Mouse (Mus musculus) hindbrain, embryonic 12.5 days (tissue): Measurements from ENCODE around the gene Gfpt1. TPM values are rescaled to one million over a fixed set of nuclear protein-coding genes. Genes with fewer than 3 reads are reported as not detected.

Experiments used
- ATAC-seq: fragments of 200-750 bp; cut with Nextera tagmentation; 2 replicates; pipeline ENCODE4 v1.8.0; 2017; ENCODE audit warnings: moderate TSS enrichment; ENCODE audit not compliant: low FRiP score
- H3K27ac ChIP-seq: fragments of 300-500 bp; sonication (generic); 2 replicates; pipeline ENCODE4 v1.5.1; 2016; ENCODE audit warnings: mild to moderate bottlenecking
- H3K27me3 ChIP-seq: fragments of 300-500 bp; sonication (generic); 2 replicates; pipeline ENCODE4 v1.6.1; 2016; ENCODE audit warnings: mild to moderate bottlenecking
- H3K36me3 ChIP-seq: fragments of 300-500 bp; sonication (generic); 2 replicates; pipeline ENCODE4 v1.6.1; 2016; ENCODE audit warnings: mild to moderate bottlenecking
- H3K4me1 ChIP-seq: fragments of 300-500 bp; sonication (generic); 2 replicates; pipeline ENCODE4 v1.6.1; 2016
- H3K4me2 ChIP-seq: fragments of 300-500 bp; sonication (generic); replicated peaks from 2 replicates; pipeline ENCODE4 v1.6.1; 2016; ENCODE audit warnings: mild to moderate bottlenecking
- H3K4me3 ChIP-seq: fragments of 300-500 bp; sonication (generic); 2 replicates; pipeline ENCODE4 v1.5.1; 2016; ENCODE audit warnings: mild to moderate bottlenecking
- H3K9ac ChIP-seq: fragments of 300-500 bp; sonication (generic); 2 replicates; pipeline ENCODE4 v1.6.1; 2016; ENCODE audit warnings: mild to moderate bottlenecking, moderate library complexity
- H3K9me3 ChIP-seq: fragments of 300-500 bp; sonication (generic); replicated peaks from 2 replicates; pipeline ENCODE4 v1.6.1; 2016; ENCODE audit warnings: mild to moderate bottlenecking
- WGBS: fragments of 180-500 bp; shearing (Covaris S2); methylation state at CpG from one replicate; pipeline ENCODE4 v1.1.7; 2016; 5-methylcytosine and 5-hydroxymethylcytosine counted together
- polyA plus RNA-seq: library from polyadenylated mRNA; unstranded; fragments of >200 nt; fragmentation: Nextera tagmentation; extraction: Ambion mirVana; gene quantifications from 2 replicates; pipeline ENCODE4 v1.2.1, GENCODE M21; 2016

The Gfpt1 gene
- polyA plus RNA-seq: 25.5 and 25.7 TPM in 2 replicates

DNA sequence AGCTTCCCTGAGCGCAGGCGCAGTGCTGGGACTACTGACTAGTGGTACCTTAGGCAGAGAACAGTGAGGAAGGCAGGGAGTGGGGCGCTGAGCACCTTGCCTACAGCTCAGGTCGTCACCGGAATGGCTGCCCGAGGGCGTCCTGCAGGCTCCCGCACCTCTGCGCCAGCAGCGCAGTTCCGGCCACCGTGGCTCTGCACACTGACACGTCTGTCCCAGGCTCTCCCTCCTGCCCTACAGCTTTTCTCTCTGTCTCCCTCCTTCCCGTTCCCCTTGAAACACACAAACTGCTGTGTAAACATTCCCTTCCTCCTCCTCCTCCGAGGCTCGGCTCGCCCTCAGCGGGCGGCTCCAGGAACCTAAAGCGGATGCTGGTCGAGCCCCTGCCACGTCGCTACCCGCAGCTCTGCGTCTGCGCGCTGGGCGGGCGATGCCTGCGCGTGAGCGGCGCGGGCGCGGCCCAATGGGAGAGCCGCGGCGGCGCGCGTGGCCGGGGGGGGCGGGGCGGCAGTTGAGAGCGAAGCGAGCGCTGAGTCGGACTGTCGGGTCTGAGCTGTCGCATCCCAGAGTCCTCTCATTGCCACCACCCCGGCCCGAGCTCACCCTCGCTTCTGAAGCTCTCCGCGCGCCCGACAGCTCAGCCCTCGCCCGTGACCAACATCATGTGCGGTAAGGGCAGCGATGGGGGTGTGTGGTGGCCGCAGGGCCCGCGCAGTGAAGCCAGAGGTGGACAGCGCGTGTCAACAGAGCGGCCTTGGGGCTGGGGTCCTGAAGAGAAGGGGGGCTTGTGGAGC is at the start of gene Gfpt1:
Gfpt1 (plus strand) TSS at position 510 of the 794 bp plus-strand sequence.
- peaks cover 10% of the 10 kb centered on the region for H3K4me1 ChIP-seq
- peak within 1 kb of the TSS; percentile 91 for H3K9ac ChIP-seq
- no peaks in the 10 kb centered on the region for H3K27me3 ChIP-seq
- peak within 1 kb of the TSS; percentile 75 for H3K4me2 ChIP-seq
- no peaks in the 10 kb centered on the region for H3K9me3 ChIP-seq
- peak within 1 kb of the TSS; percentile 98 for H3K27ac ChIP-seq
- under 1% methylated on average over 67 of the region's 68 CpGs for WGBS
- H3K36me3 ChIP-seq: no peaks in the 10 kb centered on the region
- peak within 1 kb of the TSS; percentile 84 for H3K4me3 ChIP-seq
- ATAC-seq: peak; percentile 97

DNA sequence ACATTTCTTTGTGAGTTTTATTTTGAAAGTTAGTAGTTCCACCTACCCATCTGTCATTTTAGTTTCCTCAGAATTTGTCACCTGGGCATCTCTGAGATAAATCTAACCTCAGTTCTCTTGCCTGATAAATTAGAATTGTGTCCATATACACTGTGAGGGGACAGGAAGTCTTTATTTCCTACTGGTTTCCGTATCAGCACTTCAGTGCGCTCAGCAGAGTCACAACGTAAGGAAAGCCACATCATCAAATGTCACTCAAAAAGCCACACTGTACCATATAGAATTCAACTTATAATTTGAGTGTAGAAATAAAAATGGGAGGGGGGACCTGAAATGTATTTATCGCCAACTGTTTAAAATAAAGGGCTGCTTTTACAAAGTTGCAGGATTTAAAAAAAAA is 48.4 kb upstream of the Gfpt1 start:
- 90% methylated on average over 4 of the region's 4 CpGs for WGBS
- Histone ChIP-seq H3K9ac (no peak overlapping the region), H3K27ac (no peak overlapping the region), H3K9me3 (no peaks in the 10 kb centered on the region), H3K4me3 (no peak overlapping the region), H3K4me1 (no peaks in the 10 kb centered on the region), H3K36me3 (peaks cover 27% of the 10 kb centered on the region), H3K4me2 (no peak overlapping the region), H3K27me3 (no peaks in the 10 kb centered on the region)
- ATAC-seq: no peak

DNA sequence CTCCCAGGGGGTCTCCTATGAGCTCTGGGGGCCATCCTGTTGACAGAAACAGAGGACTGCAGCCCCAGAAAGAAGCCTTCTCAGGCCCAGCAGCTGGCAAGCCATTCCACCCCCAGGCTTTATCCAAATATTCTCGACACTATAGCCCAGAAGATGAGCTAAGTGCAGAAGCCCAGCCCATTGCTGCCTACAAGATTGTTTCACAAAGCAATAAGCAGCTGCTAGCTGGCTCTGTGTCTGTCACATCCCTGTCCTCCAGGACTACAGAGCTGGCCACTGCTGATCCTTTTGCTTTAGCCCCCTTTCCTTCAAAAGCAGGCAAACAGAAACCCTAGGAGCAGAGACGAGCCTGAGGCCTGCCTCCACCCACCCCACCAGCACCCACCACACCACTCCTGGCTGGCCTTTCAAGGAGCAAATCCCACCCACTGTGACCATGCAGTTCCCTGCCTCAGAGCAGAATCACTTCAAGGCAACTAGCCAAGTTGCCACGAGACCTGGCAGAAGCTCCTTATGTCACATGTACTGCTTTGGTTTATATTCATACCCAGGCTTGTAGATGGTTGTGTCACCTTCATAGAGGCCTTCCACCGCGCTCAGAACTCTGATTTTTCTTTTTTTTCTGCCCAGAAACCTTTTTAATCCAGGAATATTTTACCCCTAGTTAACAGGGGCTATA is 45.9 kb upstream of the Gfpt1 start:
- WGBS: 85% methylated on average over 5 of the region's 5 CpGs
- Histone ChIP-seq H3K27ac (no peak overlapping the region), H3K4me2 (no peak overlapping the region), H3K36me3 (peaks cover 27% of the 10 kb centered on the region), H3K9ac (no peak overlapping the region), H3K9me3 (no peaks in the 10 kb centered on the region), H3K4me3 (no peak overlapping the region), H3K27me3 (no peaks in the 10 kb centered on the region), H3K4me1 (no peaks in the 10 kb centered on the region)
- ATAC-seq: no peak

DNA sequence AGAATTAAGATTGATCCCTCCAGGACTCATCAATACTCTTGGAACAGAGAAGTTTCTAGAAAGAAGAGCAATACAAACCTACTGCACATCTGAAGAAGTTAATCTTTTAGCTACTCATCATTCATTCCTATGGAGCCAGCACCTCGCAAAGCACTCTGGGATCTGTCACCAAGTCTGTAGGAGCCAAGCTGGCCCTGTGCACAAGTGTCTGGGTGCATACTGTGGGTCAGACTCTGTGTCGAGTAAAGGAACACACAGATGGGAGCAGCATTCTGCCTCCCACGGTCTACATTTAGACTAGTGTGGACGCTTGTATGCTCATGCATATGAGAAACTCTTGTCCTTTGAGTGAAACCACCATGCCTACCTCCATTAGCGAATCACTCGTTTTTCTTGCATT is 45.3 kb upstream of the Gfpt1 start:
- WGBS: 90% methylated on average over 6 of the region's 6 CpGs
- Histone ChIP-seq H3K4me3 (no peak overlapping the region), H3K9me3 (no peaks in the 10 kb centered on the region), H3K36me3 (peaks cover 27% of the 10 kb centered on the region), H3K4me2 (no peak overlapping the region), H3K27me3 (no peaks in the 10 kb centered on the region), H3K27ac (no peak overlapping the region), H3K4me1 (no peaks in the 10 kb centered on the region), H3K9ac (no peak overlapping the region)
- ATAC-seq: no peak

DNA sequence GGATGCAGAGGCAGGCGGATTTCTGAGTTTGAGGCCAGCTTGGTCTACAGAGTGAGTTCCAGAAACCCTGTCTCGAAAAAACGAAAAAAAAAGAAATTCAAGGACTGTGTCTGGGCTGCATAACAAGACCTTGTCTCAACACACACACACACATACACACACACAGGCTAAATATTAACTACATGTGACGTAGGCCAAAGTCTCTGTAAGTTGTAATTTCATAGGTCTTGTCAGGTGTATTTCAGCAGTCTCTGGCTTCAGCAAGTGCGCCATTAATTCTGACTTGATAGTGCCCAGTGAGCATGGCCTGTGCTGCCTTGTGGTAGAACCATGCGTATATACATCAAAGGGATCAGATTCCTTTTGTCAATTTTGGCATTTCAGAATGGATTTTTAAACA is 40.7 kb upstream of the Gfpt1 start:
- Histone ChIP-seq H3K4me2 (no peak overlapping the region), H3K27me3 (no peaks in the 10 kb centered on the region), H3K9ac (no peak overlapping the region), H3K36me3 (peaks cover 14% of the 10 kb centered on the region), H3K4me1 (no peaks in the 10 kb centered on the region), H3K9me3 (no peaks in the 10 kb centered on the region), H3K4me3 (no peak overlapping the region), H3K27ac (no peak overlapping the region)
- ATAC-seq: no peak
- WGBS: 90% methylated on average over 6 of the region's 6 CpGs

DNA sequence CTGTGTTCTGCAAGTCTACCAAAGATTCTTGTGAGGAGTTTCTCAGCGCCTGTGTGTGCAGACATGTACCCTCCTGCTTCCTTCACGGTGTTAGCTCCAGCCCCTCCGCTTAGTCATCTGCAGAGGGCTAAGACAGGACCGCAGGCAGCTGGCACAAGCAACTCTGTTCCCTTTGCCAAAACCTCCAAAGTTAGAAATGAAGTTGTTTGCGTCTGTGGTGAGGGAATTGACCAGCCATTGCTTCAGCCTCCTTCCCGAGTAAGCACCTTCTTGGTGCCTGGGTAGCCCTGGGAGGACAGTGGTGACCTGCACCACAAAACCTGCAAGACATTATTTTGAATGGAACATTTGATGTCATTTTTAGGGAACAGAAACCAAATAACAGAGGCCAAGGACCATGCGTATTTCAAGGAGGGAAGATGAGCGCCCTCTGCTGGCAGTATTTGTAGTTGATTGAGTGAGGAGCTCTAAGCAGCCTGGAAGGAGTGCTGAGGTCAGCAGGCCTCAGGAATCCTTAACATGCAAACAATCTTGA is 40.1 kb upstream of the Gfpt1 start:
- ATAC-seq: no peak
- Histone ChIP-seq H3K27ac (no peak overlapping the region), H3K4me3 (no peak overlapping the region), H3K27me3 (no peaks in the 10 kb centered on the region), H3K4me2 (no peak overlapping the region), H3K36me3 (peaks cover 8% of the 10 kb centered on the region; the same call in 1 of the 2 replicates), H3K4me1 (no peaks in the 10 kb centered on the region), H3K9ac (no peak overlapping the region), H3K9me3 (no peaks in the 10 kb centered on the region)
- 53% methylated on average over 8 of the region's 8 CpGs for WGBS

DNA sequence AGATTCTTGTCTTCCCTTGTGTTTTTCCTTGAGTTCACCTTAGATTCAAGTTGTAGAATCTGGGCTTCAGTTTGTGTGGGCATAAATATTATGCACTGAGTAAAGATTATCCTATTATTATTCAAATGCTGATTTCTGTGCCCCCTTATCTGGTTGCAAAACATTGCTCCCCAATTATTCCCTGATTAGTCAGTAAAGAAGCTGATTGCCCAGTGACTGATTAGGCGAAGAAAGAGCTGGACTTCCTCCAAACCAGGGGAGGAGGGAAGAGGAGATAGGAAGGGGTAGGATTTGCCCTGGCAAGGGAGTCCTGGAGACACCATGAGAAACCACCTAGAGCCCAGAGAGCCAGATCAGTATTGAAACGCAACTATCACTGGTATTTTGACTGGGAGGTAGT is 38.5 kb upstream of the Gfpt1 start:
- no peak for ATAC-seq
- Histone ChIP-seq H3K9me3 (no peaks in the 10 kb centered on the region), H3K27me3 (no peaks in the 10 kb centered on the region), H3K9ac (no peak overlapping the region), H3K36me3 (no peaks in the 10 kb centered on the region), H3K4me2 (no peak overlapping the region), H3K27ac (no peak overlapping the region), H3K4me1 (peaks cover 2% of the 10 kb centered on the region; the same call in 1 of the 2 replicates), H3K4me3 (no peak overlapping the region)
- 73% methylated on average over 2 of the region's 2 CpGs for WGBS

DNA sequence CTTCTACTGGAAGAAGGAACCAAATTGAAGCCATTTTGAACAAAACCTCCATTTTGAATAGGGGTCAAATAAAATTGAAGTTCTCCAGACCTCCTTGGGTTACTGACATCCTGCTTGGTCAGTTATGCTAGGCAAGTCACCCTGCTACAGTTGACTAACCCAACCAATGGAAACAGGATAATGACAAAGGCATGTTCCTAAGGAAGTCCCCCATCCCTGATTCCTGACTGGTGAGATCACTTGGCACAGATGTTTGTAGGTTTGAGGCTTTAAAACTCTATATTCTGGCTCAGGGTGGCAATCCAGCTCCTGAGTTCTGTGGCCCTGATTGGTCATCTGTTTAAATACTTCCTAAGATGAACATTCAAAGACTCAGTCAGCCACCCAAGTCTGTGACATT is 37.1 kb upstream of the Gfpt1 start:
- H3K4me2 ChIP-seq: no peak overlapping the region
- no peaks in the 10 kb centered on the region for H3K9me3 ChIP-seq
- H3K27me3 ChIP-seq: no peaks in the 10 kb centered on the region
- ATAC-seq: no peak
- H3K27ac ChIP-seq: no peak overlapping the region
- peaks cover 10% of the 10 kb centered on the region for H3K4me1 ChIP-seq
- no peak overlapping the region for H3K9ac ChIP-seq
- no peaks in the 10 kb centered on the region for H3K36me3 ChIP-seq
- no peak overlapping the region for H3K4me3 ChIP-seq

DNA sequence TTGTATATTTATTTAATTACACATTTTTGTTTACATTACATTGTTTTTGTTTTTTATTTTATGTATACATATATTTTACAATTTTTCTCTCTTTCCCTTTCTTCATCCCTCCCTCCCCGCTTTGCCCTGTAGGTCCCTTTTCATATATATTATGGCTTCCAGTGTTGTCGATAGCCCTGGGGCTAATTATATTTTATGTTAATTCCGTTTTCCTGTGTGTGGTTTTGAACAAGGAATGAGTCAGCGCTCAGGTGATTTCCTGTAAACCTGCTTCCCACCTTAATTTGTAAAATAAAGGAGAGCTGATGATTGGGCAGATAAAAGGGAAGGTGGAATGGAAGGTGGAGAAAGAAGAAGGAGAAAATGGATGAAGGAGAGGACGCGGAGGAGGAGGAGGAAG is 33.8 kb upstream of the Gfpt1 start, which contains the start of gene Nfu1:
Nfu1 (plus strand) TSS at position 350 of the 400 bp plus-strand sequence.
- Histone ChIP-seq H3K4me1 (peaks cover 12% of the 10 kb centered on the region), H3K4me3 (peak within 1 kb of the TSS; percentile 76), H3K9ac (peak within 1 kb of the TSS; percentile 94), H3K27ac (peak within 1 kb of the TSS; percentile 79), H3K9me3 (no peaks in the 10 kb centered on the region), H3K27me3 (no peaks in the 10 kb centered on the region), H3K4me2 (peak within 1 kb of the TSS; percentile 58), H3K36me3 (peaks cover 12% of the 10 kb centered on the region)
- ATAC-seq: no peak
- WGBS: 75% methylated on average over 6 of the region's 6 CpGs

DNA sequence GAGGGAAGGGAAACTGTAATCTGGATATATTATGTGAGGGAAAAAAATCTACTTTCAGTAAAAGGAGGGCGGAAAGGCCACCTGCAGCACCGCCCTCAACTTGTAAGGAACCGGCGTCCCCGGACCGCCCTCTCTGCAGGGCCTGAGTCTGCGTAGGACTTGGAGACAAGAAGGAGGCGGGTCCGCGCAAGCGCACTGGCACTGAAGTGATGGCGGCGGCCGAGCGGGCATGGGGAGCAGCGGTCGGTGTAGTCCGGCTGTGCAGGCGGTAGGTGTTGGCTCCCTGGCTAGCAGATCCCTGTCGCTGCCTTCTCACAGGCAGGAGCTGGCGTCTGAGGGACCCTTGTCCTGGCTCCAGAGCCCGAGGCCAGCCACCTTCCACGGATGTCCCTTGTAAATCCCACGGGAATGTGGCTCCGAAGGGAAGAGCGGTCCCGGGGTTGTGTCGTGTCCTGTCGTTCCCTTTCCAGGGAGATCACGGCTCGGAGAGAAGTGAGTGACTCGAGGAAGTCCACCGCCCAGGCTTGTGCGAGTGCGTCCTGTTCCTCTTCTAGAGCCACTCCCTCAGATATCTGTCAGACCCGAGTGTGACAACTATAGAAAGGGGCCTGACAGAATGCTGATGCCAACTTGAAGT is 32.8 kb upstream of the Gfpt1 start:
- ATAC-seq: peak; percentile 94
- peaks cover 12% of the 10 kb centered on the region for H3K36me3 ChIP-seq
- H3K9me3 ChIP-seq: no peaks in the 10 kb centered on the region
- H3K4me2 ChIP-seq: peak overlapping the region; percentile 58
- H3K4me1 ChIP-seq: peaks cover 12% of the 10 kb centered on the region
- H3K9ac ChIP-seq: peak overlapping the region; percentile 94
- peak overlapping the region; percentile 76 for H3K4me3 ChIP-seq
- H3K27me3 ChIP-seq: no peaks in the 10 kb centered on the region
- H3K27ac ChIP-seq: peak overlapping the region; percentile 79
- WGBS: 1% methylated on average over 34 of the region's 36 CpGs

DNA sequence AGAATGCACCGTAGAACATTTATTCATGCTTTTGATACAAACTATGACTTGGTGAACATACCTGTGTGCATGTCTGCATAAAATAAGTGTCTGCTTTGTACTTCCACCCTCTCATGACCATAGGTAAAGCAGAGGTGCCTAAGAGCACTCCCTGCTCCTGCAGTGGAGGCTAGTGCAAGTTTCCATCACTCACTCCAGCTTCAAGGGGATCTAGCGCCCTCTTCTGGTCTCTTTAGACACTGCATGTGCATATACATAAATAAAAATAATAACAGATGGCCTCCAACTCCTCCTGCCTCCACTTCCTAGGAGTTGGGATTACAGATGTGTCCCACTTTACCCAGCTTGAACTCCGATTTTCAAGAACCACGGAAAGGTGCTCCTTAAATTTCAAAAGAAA is 25.7 kb upstream of the Gfpt1 start:
- 60% methylated on average over 4 of the region's 4 CpGs for WGBS
- Histone ChIP-seq H3K9ac (no peak overlapping the region), H3K9me3 (peaks cover 8% of the 10 kb centered on the region), H3K4me1 (no peaks in the 10 kb centered on the region), H3K4me2 (no peak overlapping the region), H3K27me3 (no peaks in the 10 kb centered on the region), H3K36me3 (peaks cover 61% of the 10 kb centered on the region), H3K4me3 (no peak overlapping the region), H3K27ac (no peak overlapping the region)
- no peak for ATAC-seq

DNA sequence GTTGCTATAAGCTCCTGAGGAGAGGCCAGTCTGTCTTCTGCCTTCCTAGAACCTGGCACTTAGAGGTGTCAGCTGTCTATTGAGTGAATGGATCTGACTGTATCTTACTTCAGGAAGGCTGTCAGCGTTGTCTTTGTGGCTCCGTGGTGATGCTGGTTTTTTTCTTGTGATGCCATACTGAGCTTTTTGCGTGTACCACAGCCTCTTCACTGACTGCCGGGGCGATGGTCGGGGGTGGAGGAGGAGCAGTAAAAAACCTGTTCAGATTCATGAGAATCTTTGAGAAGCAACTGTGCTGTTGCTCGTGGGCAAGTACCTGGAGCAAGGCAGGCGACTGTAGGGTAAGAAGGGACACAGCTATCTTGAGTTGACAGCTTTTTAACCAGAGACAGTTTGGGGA is 23.8 kb upstream of the Gfpt1 start:
- H3K9ac ChIP-seq: no peak overlapping the region
- ATAC-seq: no peak
- no peak overlapping the region for H3K27ac ChIP-seq
- no peaks in the 10 kb centered on the region for H3K27me3 ChIP-seq
- 93% methylated on average over 8 of the region's 8 CpGs for WGBS
- H3K4me3 ChIP-seq: no peak overlapping the region
- H3K4me2 ChIP-seq: no peak overlapping the region
- H3K4me1 ChIP-seq: no peaks in the 10 kb centered on the region
- peaks cover 63% of the 10 kb centered on the region for H3K36me3 ChIP-seq
- peaks cover 8% of the 10 kb centered on the region for H3K9me3 ChIP-seq
